Mouse (Mus musculus): ENCODE measurements around the gene Uqcrh. TPM values are rescaled to one million over a fixed set of nuclear protein-coding genes. Genes with fewer than 3 reads are reported as not detected.

Uqcrh gene
- polyA plus RNA-seq (2014; fragmentation: Nextera tagmentation; extraction: Ambion mirVana): 443 and 524 TPM in 2 replicates

DNA sequence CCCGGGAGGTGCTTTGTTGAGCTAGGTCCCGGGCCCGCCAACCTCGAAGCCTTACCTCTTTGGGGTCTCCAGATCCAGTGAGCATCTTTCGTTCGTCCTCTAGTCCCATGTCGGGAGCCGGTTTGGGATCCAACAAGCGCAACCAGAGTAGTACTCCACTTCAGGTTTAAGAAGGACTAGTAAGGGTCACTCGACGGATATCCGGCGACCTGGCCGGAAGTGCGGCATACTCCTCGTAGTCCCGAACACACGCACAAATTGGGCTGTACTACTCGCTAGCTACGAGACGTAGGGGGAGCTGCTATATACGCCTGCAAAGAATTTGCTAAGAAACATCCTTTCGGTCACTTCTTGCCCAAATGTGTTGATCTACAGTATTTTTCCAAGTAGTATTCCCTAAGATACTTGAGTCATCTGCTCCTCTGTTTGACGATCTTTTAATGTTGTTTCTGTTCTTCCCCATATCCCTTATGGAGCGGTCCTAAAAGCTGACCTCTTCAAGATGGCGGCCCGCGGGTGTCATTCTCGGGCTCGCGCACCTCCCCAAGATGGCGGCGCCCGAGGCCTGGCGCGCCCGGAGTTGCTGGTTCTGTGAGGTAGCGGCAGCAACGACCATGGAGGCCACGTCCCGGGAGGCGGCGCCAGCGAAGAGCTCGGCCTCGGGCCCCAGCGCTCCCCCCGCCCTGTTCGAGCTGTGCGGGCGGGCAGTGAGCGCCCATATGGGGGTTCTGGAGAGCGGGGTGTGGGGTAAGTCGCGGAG, at the start of gene Uqcrh, which contains the start of gene Lrrc41:
Gene Uqcrh (minus strand): TSS at position 211 of the 760 bp plus-strand sequence.
Gene Lrrc41 (plus strand): TSS at position 409 of the 760 bp plus-strand sequence.
- Histone ChIP-seq H3K27ac (ENCODE audit: low read depth, low read length) (peak within 1 kb of the TSS; percentile 93), H3K27me3 (ENCODE audit: control insufficient read depth, insufficient read depth, low read length) (no peaks in the 10 kb centered on the region), H3K9me3 (ENCODE audit: control insufficient read depth, low read length) (no peaks in the 10 kb centered on the region), H3K4me2 (ENCODE audit: low read depth, low read length) (peak within 1 kb of the TSS; percentile 87), H3K9ac (replicated peaks; ENCODE audit: low read depth, low read length) (peak within 1 kb of the TSS; percentile 82), H3K36me3 (ENCODE audit: control insufficient read depth, insufficient read depth, low read length) (peaks cover 2% of the 10 kb centered on the region; the same call in 1 of the 2 replicates), H3K4me1 (ENCODE audit: control insufficient read depth, insufficient read depth, low read length) (peaks cover 26% of the 10 kb centered on the region), H3K4me3 (ENCODE audit: low read depth, low read length) (peak within 1 kb of the TSS; percentile 75)
- peak; percentile 95 for ATAC-seq (ENCODE audit: low read depth)
- WGBS: under 1% methylated on average over 55 of the region's 55 CpGs

DNA sequence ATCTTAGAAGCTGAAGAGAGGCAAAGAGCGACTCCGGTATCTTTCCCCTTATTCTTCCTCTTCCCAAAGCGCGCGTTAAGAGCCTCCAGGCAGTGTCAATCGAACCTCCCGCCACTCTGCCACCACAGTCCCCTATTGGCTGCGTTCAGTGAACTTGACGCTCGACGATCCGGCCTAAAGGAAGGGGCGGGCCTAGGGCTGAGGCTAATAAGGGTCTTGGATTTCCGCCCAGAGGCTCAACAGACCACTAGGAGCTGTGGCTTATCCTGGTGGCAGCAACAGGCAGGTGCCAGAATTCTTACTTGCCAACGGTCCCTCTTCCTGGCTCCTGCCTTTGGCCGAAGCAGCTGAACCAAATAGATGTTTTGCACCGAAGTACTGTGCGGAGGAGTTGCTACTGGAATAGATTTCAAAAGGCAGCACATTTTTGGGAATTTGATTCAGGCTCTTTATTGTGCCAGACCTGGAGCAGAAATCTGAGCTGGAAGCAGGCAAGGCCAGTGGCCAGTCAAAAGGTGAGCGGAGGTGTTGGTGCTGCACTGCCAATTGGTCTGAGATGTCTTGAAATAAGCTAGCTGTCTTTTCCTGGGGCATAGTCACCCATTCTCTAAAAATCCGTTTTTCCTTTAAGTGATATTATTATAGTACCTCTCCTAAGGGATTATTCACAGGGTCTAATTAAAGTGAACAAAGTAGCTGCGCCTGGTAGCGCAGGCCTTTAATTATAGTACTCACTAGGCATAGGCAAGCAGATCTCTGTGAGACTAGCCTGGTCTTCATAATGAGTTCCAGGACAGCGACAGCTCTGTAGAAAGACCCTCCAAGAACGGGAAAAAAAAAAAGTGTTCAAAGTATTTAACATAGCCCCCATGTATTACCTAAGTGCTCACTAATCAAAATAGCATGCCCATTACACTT, 49.0 kb upstream of the Uqcrh start, which contains the start of the genes Rad54l and Pomgnt1:
Gene Rad54l (minus strand): TSS at position 89 of the 918 bp plus-strand sequence.
Gene Pomgnt1 (plus strand): TSS at position 239 of the 918 bp plus-strand sequence.
- Histone ChIP-seq H3K27ac (ENCODE audit: low read depth, low read length) (peak within 1 kb of the TSS; percentile 24; the same call in 1 of the 2 replicates), H3K9me3 (ENCODE audit: control insufficient read depth, low read length) (no peaks in the 10 kb centered on the region), H3K27me3 (ENCODE audit: control insufficient read depth, insufficient read depth, low read length) (no peaks in the 10 kb centered on the region), H3K9ac (replicated peaks; ENCODE audit: low read depth, low read length) (peak within 1 kb of the TSS; percentile 53), H3K4me1 (ENCODE audit: control insufficient read depth, insufficient read depth, low read length) (no peaks in the 10 kb centered on the region), H3K4me2 (ENCODE audit: low read depth, low read length) (peak within 1 kb of the TSS; percentile 74), H3K4me3 (ENCODE audit: low read depth, low read length) (peak within 1 kb of the TSS; percentile 50), H3K36me3 (ENCODE audit: control insufficient read depth, insufficient read depth, low read length) (no peaks in the 10 kb centered on the region)
- peak; percentile 99 for ATAC-seq (ENCODE audit: low read depth)
- 5% methylated on average over 24 of the region's 24 CpGs for WGBS

DNA sequence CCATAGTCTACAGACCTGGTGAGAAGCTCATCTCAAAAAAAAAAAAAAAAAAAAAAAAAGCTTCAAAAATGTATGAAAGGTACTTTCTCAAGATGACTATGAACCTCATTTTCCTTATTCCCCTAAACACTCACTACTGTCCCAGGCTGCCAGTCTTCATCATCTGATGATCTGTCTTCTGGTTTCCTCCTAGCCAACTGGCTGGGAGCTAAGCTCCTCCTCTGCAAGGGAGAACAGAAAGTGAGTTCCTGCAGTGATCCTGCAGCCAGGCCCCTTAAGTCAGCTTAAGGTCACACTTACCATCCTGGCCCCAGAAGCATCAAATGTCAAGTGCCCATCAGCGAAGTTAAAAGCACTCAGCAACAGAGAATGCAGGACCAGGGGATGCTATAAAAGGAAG, 47.9 kb upstream of the Uqcrh start:
- no peaks in the 10 kb centered on the region for H3K27me3 ChIP-seq (ENCODE audit: control insufficient read depth, insufficient read depth, low read length)
- WGBS: 4% methylated on average over 1 of the region's 1 CpGs
- H3K27ac ChIP-seq (ENCODE audit: low read depth, low read length): no peak overlapping the region
- H3K4me1 ChIP-seq (ENCODE audit: control insufficient read depth, insufficient read depth, low read length): no peaks in the 10 kb centered on the region
- no peaks in the 10 kb centered on the region for H3K9me3 ChIP-seq (ENCODE audit: control insufficient read depth, low read length)
- H3K4me2 ChIP-seq (ENCODE audit: low read depth, low read length): peak overlapping the region; percentile 74; the same call in 1 of the 2 replicates
- no peak overlapping the region for H3K4me3 ChIP-seq (ENCODE audit: low read depth, low read length)
- H3K36me3 ChIP-seq (ENCODE audit: control insufficient read depth, insufficient read depth, low read length): no peaks in the 10 kb centered on the region
- no peak for ATAC-seq (ENCODE audit: low read depth)
- no peak overlapping the region for H3K9ac ChIP-seq (replicated peaks; ENCODE audit: low read depth, low read length)

DNA sequence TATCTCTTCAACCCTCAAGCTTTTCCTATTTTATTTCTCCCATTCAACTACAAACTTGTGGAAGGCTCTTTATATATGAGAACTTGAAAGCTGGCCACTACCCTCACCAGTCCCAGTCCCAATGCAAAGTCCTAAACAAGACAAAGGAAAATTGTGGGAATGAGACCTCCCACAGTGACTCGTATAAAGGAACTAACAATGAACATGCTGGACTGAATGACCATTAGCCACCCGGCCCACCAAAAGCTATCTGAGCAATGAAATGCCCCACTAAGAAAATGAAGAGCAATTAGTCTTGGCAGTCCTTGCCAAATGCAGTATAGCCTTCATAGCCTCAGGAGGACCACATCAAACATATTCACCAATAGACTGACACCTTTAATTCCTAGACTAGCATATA, 36.6 kb upstream of the Uqcrh start:
- Histone ChIP-seq H3K27ac (ENCODE audit: low read depth, low read length) (no peak overlapping the region), H3K4me3 (ENCODE audit: low read depth, low read length) (no peak overlapping the region), H3K9me3 (ENCODE audit: control insufficient read depth, low read length) (no peaks in the 10 kb centered on the region), H3K4me2 (ENCODE audit: low read depth, low read length) (no peak overlapping the region), H3K4me1 (ENCODE audit: control insufficient read depth, insufficient read depth, low read length) (no peaks in the 10 kb centered on the region), H3K27me3 (ENCODE audit: control insufficient read depth, insufficient read depth, low read length) (no peaks in the 10 kb centered on the region), H3K9ac (replicated peaks; ENCODE audit: low read depth, low read length) (no peak overlapping the region), H3K36me3 (ENCODE audit: control insufficient read depth, insufficient read depth, low read length) (no peaks in the 10 kb centered on the region)
- no peak for ATAC-seq (ENCODE audit: low read depth)
- WGBS: 33% methylated on average over 2 of the region's 2 CpGs

DNA sequence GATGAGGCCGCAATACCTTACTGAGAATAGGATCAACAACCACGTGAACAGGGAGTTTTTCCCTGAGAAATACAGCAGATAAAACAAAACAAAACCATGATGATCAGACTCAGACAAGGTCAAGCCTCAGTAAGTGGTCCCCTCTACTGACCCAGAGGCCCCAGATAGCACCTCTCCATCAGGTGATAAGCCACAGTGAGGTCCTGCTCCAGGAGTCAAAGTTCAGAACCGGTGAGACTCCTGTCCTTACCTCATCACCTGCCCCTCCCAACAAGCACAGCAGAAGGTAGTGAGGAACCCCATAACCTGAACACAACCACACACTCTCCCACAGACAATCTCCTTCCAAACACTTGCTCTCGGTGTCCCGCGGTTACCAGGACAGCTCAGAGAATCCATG, 35.8 kb upstream of the Uqcrh start:
- H3K4me1 ChIP-seq (ENCODE audit: control insufficient read depth, insufficient read depth, low read length): no peaks in the 10 kb centered on the region
- 97% methylated on average over 6 of the region's 6 CpGs for WGBS

DNA sequence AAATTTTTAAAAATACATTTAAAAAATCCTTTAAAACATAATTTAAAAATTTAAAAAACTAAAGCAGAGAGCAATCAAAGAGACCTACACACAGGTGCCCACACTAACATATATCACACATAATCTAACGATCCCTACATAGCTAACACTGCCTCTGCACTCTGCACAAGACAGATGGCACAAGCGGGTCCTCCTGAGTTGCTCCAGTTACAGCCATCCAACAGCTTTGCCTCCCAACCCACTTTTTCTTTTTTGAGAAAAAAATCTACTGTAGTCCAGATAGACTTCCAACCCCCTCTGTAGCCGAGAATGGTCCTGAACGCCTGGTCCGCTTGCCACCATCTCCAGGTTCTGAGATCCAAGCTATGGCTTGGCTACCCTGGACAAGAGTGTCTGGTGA, 30.4 kb upstream of the Uqcrh start:
- no peak overlapping the region for H3K9ac ChIP-seq (replicated peaks; ENCODE audit: low read depth, low read length)
- H3K4me3 ChIP-seq (ENCODE audit: low read depth, low read length): no peak overlapping the region
- H3K9me3 ChIP-seq (ENCODE audit: control insufficient read depth, low read length): no peaks in the 10 kb centered on the region
- no peaks in the 10 kb centered on the region for H3K4me1 ChIP-seq (ENCODE audit: control insufficient read depth, insufficient read depth, low read length)
- no peak for ATAC-seq (ENCODE audit: low read depth)
- H3K27ac ChIP-seq (ENCODE audit: low read depth, low read length): no peak overlapping the region
- WGBS: 96% methylated on average over 5 of the region's 5 CpGs
- no peaks in the 10 kb centered on the region for H3K27me3 ChIP-seq (ENCODE audit: control insufficient read depth, insufficient read depth, low read length)
- H3K36me3 ChIP-seq (ENCODE audit: control insufficient read depth, insufficient read depth, low read length): no peaks in the 10 kb centered on the region
- H3K4me2 ChIP-seq (ENCODE audit: low read depth, low read length): no peak overlapping the region

More for the DNA sequence above, 35.8 kb upstream of the Uqcrh start:
- Histone ChIP-seq H3K27ac (ENCODE audit: low read depth, low read length) (no peak overlapping the region), H3K4me2 (ENCODE audit: low read depth, low read length) (no peak overlapping the region), H3K27me3 (ENCODE audit: control insufficient read depth, insufficient read depth, low read length) (no peaks in the 10 kb centered on the region), H3K9me3 (ENCODE audit: control insufficient read depth, low read length) (no peaks in the 10 kb centered on the region), H3K36me3 (ENCODE audit: control insufficient read depth, insufficient read depth, low read length) (no peaks in the 10 kb centered on the region), H3K4me3 (ENCODE audit: low read depth, low read length) (no peak overlapping the region), H3K9ac (replicated peaks; ENCODE audit: low read depth, low read length) (no peak overlapping the region)
- ATAC-seq (ENCODE audit: low read depth): no peak

DNA sequence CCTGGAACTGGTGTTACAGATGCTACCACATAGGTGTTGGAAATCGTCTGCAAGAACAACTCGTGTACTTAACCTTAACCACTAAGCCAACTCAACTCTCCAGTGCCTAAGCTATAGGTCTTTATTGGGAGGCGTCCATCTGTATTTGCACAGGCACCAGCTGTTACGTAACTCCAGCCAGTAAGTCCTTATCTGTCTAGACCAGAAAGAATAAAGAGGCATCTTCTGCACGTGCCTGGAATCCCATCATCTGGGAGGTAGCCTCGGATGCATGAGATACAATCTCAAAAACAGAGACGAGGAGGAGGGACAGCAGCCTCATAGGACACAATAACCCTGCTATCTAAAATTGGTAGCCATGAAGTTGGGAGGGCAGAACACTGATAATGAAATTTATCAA, 26.1 kb upstream of the Uqcrh start:
- no peak overlapping the region for H3K9ac ChIP-seq (replicated peaks; ENCODE audit: low read depth, low read length)
- no peak for ATAC-seq (ENCODE audit: low read depth)
- H3K9me3 ChIP-seq (ENCODE audit: control insufficient read depth, low read length): no peaks in the 10 kb centered on the region
- no peak overlapping the region for H3K27ac ChIP-seq (ENCODE audit: low read depth, low read length)
- H3K4me1 ChIP-seq (ENCODE audit: control insufficient read depth, insufficient read depth, low read length): no peaks in the 10 kb centered on the region
- no peak overlapping the region for H3K4me2 ChIP-seq (ENCODE audit: low read depth, low read length)
- 91% methylated on average over 7 of the region's 7 CpGs for whole genome bisulfite sequencing
- H3K36me3 ChIP-seq (ENCODE audit: control insufficient read depth, insufficient read depth, low read length): peaks cover 37% of the 10 kb centered on the region
- H3K27me3 ChIP-seq (ENCODE audit: control insufficient read depth, insufficient read depth, low read length): no peaks in the 10 kb centered on the region
- no peak overlapping the region for H3K4me3 ChIP-seq (ENCODE audit: low read depth, low read length)

DNA sequence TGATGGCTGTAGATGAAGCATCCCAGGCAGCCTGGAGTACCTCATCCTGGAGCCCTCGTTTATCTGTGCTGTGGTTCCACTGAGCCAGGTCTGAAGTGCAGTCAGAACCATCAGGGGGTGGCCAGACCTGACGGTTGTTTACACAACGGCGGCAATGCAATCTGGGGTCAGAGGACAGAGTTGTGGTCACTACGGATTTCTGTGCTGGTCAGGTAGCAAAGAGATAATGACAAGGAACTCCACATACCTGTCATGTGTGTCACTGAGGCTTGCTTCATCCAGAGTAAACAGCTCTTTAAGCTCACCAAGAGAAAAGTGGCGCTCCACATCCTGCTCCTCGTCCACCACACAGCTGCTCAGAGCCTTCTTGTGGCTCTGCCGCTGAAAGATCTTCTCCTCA, 22.3 kb upstream of the Uqcrh start:
- Histone ChIP-seq H3K9ac (replicated peaks; ENCODE audit: low read depth, low read length) (no peak overlapping the region), H3K36me3 (ENCODE audit: control insufficient read depth, insufficient read depth, low read length) (peaks cover 58% of the 10 kb centered on the region), H3K4me3 (ENCODE audit: low read depth, low read length) (no peak overlapping the region), H3K4me1 (ENCODE audit: control insufficient read depth, insufficient read depth, low read length) (no peaks in the 10 kb centered on the region), H3K27me3 (ENCODE audit: control insufficient read depth, insufficient read depth, low read length) (no peaks in the 10 kb centered on the region), H3K9me3 (ENCODE audit: control insufficient read depth, low read length) (no peaks in the 10 kb centered on the region), H3K4me2 (ENCODE audit: low read depth, low read length) (no peak overlapping the region), H3K27ac (ENCODE audit: low read depth, low read length) (no peak overlapping the region)
- WGBS: 88% methylated on average over 8 of the region's 8 CpGs
- no peak for ATAC-seq (ENCODE audit: low read depth)
